Mouse (Mus musculus) embryonic facial prominence, embryonic 14.5 days (tissue): ENCODE data around the gene Peli3. TPM values are rescaled to one million over a fixed set of nuclear protein-coding genes. Genes with fewer than 3 reads are reported as not detected.

Experiments
- ATAC-seq: fragments of 200-750 bp; cut with Nextera tagmentation; 2 replicates; pipeline ENCODE4 v1.8.0; 2017; ENCODE audit warnings: low read depth, moderate number of reproducible peaks, moderate TSS enrichment
- DNase-seq: peaks from one replicate; pipeline ENCODE4 v3.0.0-alpha.2; 2015; ENCODE audit warnings: low spot score
- H3K27ac ChIP-seq: fragments of 300-500 bp; sonication (generic); replicated peaks from 2 replicates; pipeline ENCODE4 v1.5.1; 2014; ENCODE audit warnings: low read depth, mild to moderate bottlenecking, low read length, moderate library complexity
- H3K27me3 ChIP-seq: fragments of 300-500 bp; sonication (generic); replicated peaks from 2 replicates; pipeline ENCODE4 v1.6.1; 2014; ENCODE audit warnings: low read length; ENCODE audit not compliant: control insufficient read depth, insufficient read depth
- H3K36me3 ChIP-seq: fragments of 300-500 bp; sonication (generic); 2 replicates; pipeline ENCODE4 v1.6.1; 2014; ENCODE audit warnings: low read length, mixed read lengths; ENCODE audit not compliant: control insufficient read depth, insufficient read depth
- H3K4me1 ChIP-seq: fragments of 300-500 bp; sonication (generic); 2 replicates; pipeline ENCODE4 v1.6.1; 2014; ENCODE audit warnings: antibody characterized with exemption, low read length; ENCODE audit not compliant: control insufficient read depth, insufficient read depth
- H3K4me2 ChIP-seq: fragments of 300-500 bp; sonication (generic); 2 replicates; pipeline ENCODE4 v1.6.1; 2014; ENCODE audit warnings: low read depth, mild to moderate bottlenecking, low read length, moderate library complexity, mixed read lengths
- H3K4me3 ChIP-seq: fragments of 300-500 bp; sonication (generic); 2 replicates; pipeline ENCODE4 v1.5.1; 2014; ENCODE audit warnings: low read depth, mild to moderate bottlenecking, low read length
- H3K9ac ChIP-seq: fragments of 300-500 bp; sonication (generic); 2 replicates; pipeline ENCODE4 v1.6.1; 2014; ENCODE audit warnings: low read depth, mild to moderate bottlenecking, low read length, moderate library complexity, mixed read lengths
- H3K9me3 ChIP-seq: fragments of 300-500 bp; sonication (generic); 2 replicates; pipeline ENCODE4 v1.6.1; 2016; ENCODE audit warnings: low read length; ENCODE audit not compliant: control insufficient read depth
- WGBS: fragments of 180-500 bp; shearing (Covaris S2); extraction: QIAGEN DNeasy Blood & Tissue Kit; methylation state at CpG from one replicate; pipeline ENCODE4 v1.1.7; 2014; 5-methylcytosine and 5-hydroxymethylcytosine counted together
- polyA plus RNA-seq: library from polyadenylated mRNA; unstranded; fragments of >200 nt; fragmentation: Nextera tagmentation; extraction: Ambion mirVana; gene quantifications from 2 replicates; pipeline ENCODE4 v1.2.1, GENCODE M21; 2014

The Peli3 gene
- polyA plus RNA-seq, 1 experiment from 2014 or later = 2.0 TPM

- Histone ChIP-seq H3K9me3 (no peaks in the 10 kb centered on the region), H3K36me3 (peaks cover 11% of the 10 kb centered on the region; the same call in 1 of the 2 replicates), H3K4me1 (no peaks in the 10 kb centered on the region), H3K27ac (no peak overlapping the region), H3K4me3 (no peak overlapping the region), H3K27me3 (no peaks in the 10 kb centered on the region), H3K9ac (no peak overlapping the region), H3K4me2 (no peak overlapping the region)
- peak; percentile 59 for DNase-seq
- WGBS = 50% methylated on average over 9 of the region's 9 CpGs
- ATAC-seq = 0 out of 2 replicates have a peak, but pooled peaks have one; percentile 26
These were observed 44.0 kb downstream of the Peli3 start for GRCm38 (mm10) chr19:4898972-4899371.

GRCm38 (mm10) chr19:4896780-4897520, 46.0 kb downstream of the Peli3 start:
- 62% methylated on average over 21 of the region's 21 CpGs for WGBS
- ATAC-seq (no peak), DNase-seq (no peak)
- H3K9ac ChIP-seq = no peak overlapping the region
- H3K4me1 ChIP-seq = no peaks in the 10 kb centered on the region
- no peak overlapping the region for H3K4me3 ChIP-seq
- no peak overlapping the region for H3K4me2 ChIP-seq
- peaks cover 14% of the 10 kb centered on the region; the same call in 1 of the 2 replicates for H3K36me3 ChIP-seq
- H3K27ac ChIP-seq = no peak overlapping the region
- no peaks in the 10 kb centered on the region for H3K27me3 ChIP-seq
- H3K9me3 ChIP-seq = no peaks in the 10 kb centered on the region

- DNase-seq (no peak), ATAC-seq (no peak)
- 83% methylated on average over 3 of the region's 3 CpGs for WGBS
These were observed 51.1 kb downstream of the Peli3 start for GRCm38 (mm10) chr19:4891798-4892197.

GRCm38 (mm10) chr19:4889791-4890190, 53.1 kb downstream of the Peli3 start:
- no peak overlapping the region for H3K4me2 ChIP-seq
- no peaks in the 10 kb centered on the region for H3K9me3 ChIP-seq
- H3K9ac ChIP-seq = no peak overlapping the region
- no peaks in the 10 kb centered on the region for H3K4me1 ChIP-seq
- ATAC-seq = no peak
- peaks cover 10% of the 10 kb centered on the region; the same call in 1 of the 2 replicates for H3K36me3 ChIP-seq
- 84% methylated on average over 10 of the region's 10 CpGs for WGBS
- H3K27me3 ChIP-seq = no peaks in the 10 kb centered on the region
- no peak overlapping the region for H3K27ac ChIP-seq
- DNase-seq = no peak
- no peak overlapping the region for H3K4me3 ChIP-seq

More at GRCm38 (mm10) chr19:4891798-4892197, 51.1 kb downstream of the Peli3 start:
- no peaks in the 10 kb centered on the region for H3K4me1 ChIP-seq
- peaks cover 10% of the 10 kb centered on the region; the same call in 1 of the 2 replicates for H3K36me3 ChIP-seq
- no peak overlapping the region for H3K4me3 ChIP-seq
- no peak overlapping the region for H3K27ac ChIP-seq
- H3K9me3 ChIP-seq = no peaks in the 10 kb centered on the region
- no peaks in the 10 kb centered on the region for H3K27me3 ChIP-seq
- no peak overlapping the region for H3K4me2 ChIP-seq
- 0 out of 2 replicates have a peak overlapping the region, but pooled peaks have one; percentile 11 for H3K9ac ChIP-seq

- Histone ChIP-seq H3K9ac (no peak overlapping the region), H3K9me3 (no peaks in the 10 kb centered on the region), H3K27me3 (no peaks in the 10 kb centered on the region), H3K4me1 (0 out of 2 replicates have a peak, but pooled peaks cover 3% of the 10 kb centered on the region), H3K4me3 (no peak overlapping the region), H3K36me3 (no peaks in the 10 kb centered on the region), H3K27ac (no peak overlapping the region), H3K4me2 (no peak overlapping the region)
- WGBS = 87% methylated on average over 4 of the region's 4 CpGs
- ATAC-seq (no peak), DNase-seq (no peak)
These were observed 59.0 kb downstream of the Peli3 start for GRCm38 (mm10) chr19:4883961-4884360.

Other genes with a start within 250 kb of the Peli3 start
- 3.9 and 4.6 TPM in 2 replicates for gene Gm960, start 244.5 kb downstream of the Peli3 start, polyA plus RNA-seq
- gene Sptbn2, start 232.0 kb downstream of the Peli3 start, polyA plus RNA-seq = 3.7 and 4.0 TPM in 2 replicates
- gene Rbm4b, start 186.6 kb downstream of the Peli3 start, polyA plus RNA-seq = 41.1 and 50.0 TPM in 2 replicates
- 68.6 and 72.0 TPM in 2 replicates for gene Rbm4, start 149.2 kb downstream of the Peli3 start, polyA plus RNA-seq
- 14.9 and 17.1 TPM in 2 replicates for gene Gm21992, start 131.5 kb downstream of the Peli3 start, polyA plus RNA-seq
- 61.5 and 65.3 TPM in 2 replicates for gene Rbm14, start 131.5 kb downstream of the Peli3 start, polyA plus RNA-seq
- gene Ccs, start 103.8 kb downstream of the Peli3 start, polyA plus RNA-seq = 48.3 and 54.1 TPM in 2 replicates
- gene Ccdc87, start 103.8 kb downstream of the Peli3 start, polyA plus RNA-seq = 0.54 and 0.64 TPM in 2 replicates
- 44.1 and 50.4 TPM in 2 replicates for gene Ctsf, start 88.0 kb downstream of the Peli3 start, polyA plus RNA-seq
- gene Actn3, start 65.2 kb downstream of the Peli3 start, polyA plus RNA-seq = 21.4 TPM in 2 replicates
- gene Zdhhc24, start 64.5 kb downstream of the Peli3 start, polyA plus RNA-seq = 8.6 and 11.6 TPM in 2 replicates
- gene Bbs1, start 36.5 kb downstream of the Peli3 start, polyA plus RNA-seq = 4.2 and 5.6 TPM in 2 replicates
- gene Dpp3, start 14.8 kb downstream of the Peli3 start, polyA plus RNA-seq = 78.8 and 95.0 TPM in 2 replicates
- 104 and 109 TPM in 2 replicates for gene Mrpl11, start 19.0 kb upstream of the Peli3 start, polyA plus RNA-seq
- gene Npas4, start 47.2 kb upstream of the Peli3 start, polyA plus RNA-seq = 0.07 TPM in 1 of 2 replicates, not detected in the other
- 4.0 and 4.1 TPM in 2 replicates for gene Slc29a2, start 80.7 kb upstream of the Peli3 start, polyA plus RNA-seq
- 42.9 and 51.5 TPM in 2 replicates for gene B4gat1, start 95.7 kb upstream of the Peli3 start, polyA plus RNA-seq
- 0.51 and 1.7 TPM in 2 replicates for gene AC124502.3, start 95.8 kb upstream of the Peli3 start, polyA plus RNA-seq
- 35.0 and 38.7 TPM in 2 replicates for gene Brms1, start 98.2 kb upstream of the Peli3 start, polyA plus RNA-seq
- gene Rin1, start 107.4 kb upstream of the Peli3 start, polyA plus RNA-seq = 2.3 and 3.0 TPM in 2 replicates
- 138 and 146 TPM in 2 replicates for gene Cd248, start 125.0 kb upstream of the Peli3 start, polyA plus RNA-seq
- 2.6 and 3.0 TPM in 2 replicates for gene Tmem151a, start 142.4 kb upstream of the Peli3 start, polyA plus RNA-seq
- 137 and 140 TPM in 2 replicates for gene Yif1a, start 145.4 kb upstream of the Peli3 start, polyA plus RNA-seq
- gene Cnih2, start 155.4 kb upstream of the Peli3 start, polyA plus RNA-seq = 36.0 and 45.8 TPM in 2 replicates
- 225 and 254 TPM in 2 replicates for gene Rab1b, start 163.9 kb upstream of the Peli3 start, polyA plus RNA-seq
- gene Klc2, start 175.4 kb upstream of the Peli3 start, polyA plus RNA-seq = 13.1 and 15.3 TPM in 2 replicates